Mouse (Mus musculus) urinary bladder, adult 2 months (tissue): ENCODE data around the gene Crnkl1. TPM values are rescaled to one million over a fixed set of nuclear protein-coding genes. Genes with fewer than 3 reads are reported as not detected.

Source experiments
- DNase-seq: peaks from one replicate; pipeline ENCODE4 v3.0.0; 2022; ENCODE audit warnings: low spot score
- polyA plus RNA-seq: library from polyadenylated mRNA; depleted of rRNA; stranded (reverse); fragments of >200 nt; gene quantifications from 2 replicates; pipeline ENCODE4 v1.2.3, GENCODE M21; 2012; rRNA removed

Gene Crnkl1
- polyA plus RNA-seq, 1 experiment = 12.9 TPM

- DNase-seq = no peak
Measured at GRCm38 (mm10) chr2:145874879-145875482, 59.8 kb downstream of the Crnkl1 start.

DNA sequence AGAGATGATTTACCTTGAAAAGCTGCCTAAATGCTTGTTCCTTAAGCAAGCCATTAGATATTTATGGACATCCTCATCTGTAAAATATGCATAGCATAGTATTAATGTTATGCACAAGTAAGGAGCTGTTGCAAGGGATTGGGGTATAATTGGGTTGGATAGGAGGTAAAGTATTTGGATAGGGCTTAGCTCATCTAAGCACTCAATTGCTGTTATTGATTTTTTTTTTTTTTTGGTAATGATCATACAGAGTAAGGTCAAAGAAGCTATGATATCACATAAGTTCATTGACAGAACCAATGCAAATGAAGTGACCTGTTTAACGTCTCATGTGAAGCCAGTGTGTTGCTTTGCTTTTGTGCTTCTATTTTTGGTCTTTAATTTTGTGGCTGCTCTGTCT, 60.9 kb downstream of the Crnkl1 start:
- no peak for DNase-seq

GRCm38 (mm10) chr2:145872099-145872498, 62.7 kb downstream of the Crnkl1 start:
- no peak for DNase-seq

GRCm38 (mm10) chr2:145871308-145871707, 63.5 kb downstream of the Crnkl1 start:
- DNase-seq = no peak

Other genes starting within 250 kb of the Crnkl1 start
- 61.3 and 78.9 TPM in 2 replicates for gene Naa20, start 32.9 kb downstream of the Crnkl1 start, polyA plus RNA-seq
- gene Cfap61, start 230 bp downstream of the Crnkl1 start, polyA plus RNA-seq = 0.09 TPM in 1 of 2 replicates, not detected in the other